Mouse (Mus musculus) stomach, embryonic 15.5 days (tissue): ENCODE measurements around the gene Coch. TPM values are rescaled to one million over a fixed set of nuclear protein-coding genes. Genes with fewer than 3 reads are reported as not detected.
"Not testable (repeated sequence)": the region's sequence is repeated elsewhere in the genome, so short reads cannot be mapped to it uniquely, and the experiment has no call there.

Experiments used
- ATAC-seq: fragments of 200-750 bp; cut with Nextera tagmentation; 2 replicates; pipeline ENCODE4 v1.8.0; 2017; ENCODE audit warnings: low read depth, moderate number of reproducible peaks, moderate TSS enrichment; ENCODE audit not compliant: insufficient read depth, low FRiP score
- H3K27ac ChIP-seq: fragments of 300-500 bp; sonication (generic); 2 replicates; pipeline ENCODE4 v1.5.1; 2015; ENCODE audit warnings: mild to moderate bottlenecking, inconsistent platforms
- H3K27me3 ChIP-seq: fragments of 300-500 bp; sonication (generic); replicated peaks from 2 replicates; pipeline ENCODE4 v1.6.1; 2015; ENCODE audit warnings: inconsistent platforms
- H3K36me3 ChIP-seq: fragments of 300-500 bp; sonication (generic); 2 replicates; pipeline ENCODE4 v1.6.1; 2015; ENCODE audit warnings: inconsistent platforms
- H3K4me1 ChIP-seq: fragments of 300-500 bp; sonication (generic); 2 replicates; pipeline ENCODE4 v1.6.1; 2015; ENCODE audit warnings: inconsistent platforms
- H3K4me2 ChIP-seq: fragments of 300-500 bp; sonication (generic); 2 replicates; pipeline ENCODE4 v1.6.1; 2015; ENCODE audit warnings: mild to moderate bottlenecking, inconsistent platforms
- H3K4me3 ChIP-seq: fragments of 300-500 bp; sonication (generic); replicated peaks from 2 replicates; pipeline ENCODE4 v1.5.1; 2015; ENCODE audit warnings: inconsistent platforms
- H3K9ac ChIP-seq: fragments of 300-500 bp; sonication (generic); 2 replicates; pipeline ENCODE4 v1.6.1; 2015; ENCODE audit warnings: inconsistent platforms
- H3K9me3 ChIP-seq: fragments of 300-500 bp; sonication (generic); 2 replicates; pipeline ENCODE4 v1.6.1; 2016; ENCODE audit warnings: inconsistent platforms
- polyA plus RNA-seq: library from polyadenylated mRNA; unstranded; fragments of >200 nt; fragmentation: Nextera tagmentation; extraction: Ambion mirVana; gene quantifications from 2 replicates; pipeline ENCODE4 v1.2.1, GENCODE M21; 2015

Coch gene
- polyA plus RNA-seq, 1 experiment from 2014 or later: 2.4 TPM

- not testable (repeated sequence) for H3K27ac ChIP-seq, H3K9me3 ChIP-seq, H3K4me2 ChIP-seq, H3K9ac ChIP-seq, ATAC-seq, H3K27me3 ChIP-seq, H3K4me1 ChIP-seq, H3K4me3 ChIP-seq
- H3K36me3 ChIP-seq: peaks cover 11% of the 10 kb centered on the region; the same call in 1 of the 2 replicates
Observed at GRCm38 (mm10) chr12:51649401-51649800, 56.3 kb downstream of the Coch start.

Other genes starting within 250 kb of the Coch start
- 30.9 and 31.3 TPM in 2 replicates for gene G2e3, start 245.3 kb upstream of the Coch start, polyA plus RNA-seq
- gene Scfd1, start 215.8 kb upstream of the Coch start, polyA plus RNA-seq: 81.4 and 91.8 TPM in 2 replicates
- 27.7 and 31.3 TPM in 2 replicates for gene Ap4s1, start 97.7 kb downstream of the Coch start, polyA plus RNA-seq
- 38.9 and 40.6 TPM in 2 replicates for gene Strn3, start 98.6 kb downstream of the Coch start, polyA plus RNA-seq
- gene Hectd1, start 236.2 kb downstream of the Coch start, polyA plus RNA-seq: 38.3 and 40.7 TPM in 2 replicates